Mouse (Mus musculus) CD4-positive, CD25-positive, alpha-beta regulatory T cell, adult 4 months (primary cell): ENCODE measurements around the gene Ngp. TPM values are rescaled to one million over a fixed set of nuclear protein-coding genes. Genes with fewer than 3 reads are reported as not detected.
A peak's percentile ranks its signal among the peaks of the same experiment; 100 is the strongest.

Experiments
- ATAC-seq: one replicate; pipeline ENCODE4 v1.8.0; 2017
- polyA plus RNA-seq, 2 experiments: library from polyadenylated mRNA; unstranded; fragments of 100-300 nt; shearing (Covaris generic); gene quantifications; one replicate each; pipeline ENCODE4 v1.2.1; 2017

The Ngp gene
- polyA plus RNA-seq, 2 experiments from 2014 or later, result not detected

DNA sequence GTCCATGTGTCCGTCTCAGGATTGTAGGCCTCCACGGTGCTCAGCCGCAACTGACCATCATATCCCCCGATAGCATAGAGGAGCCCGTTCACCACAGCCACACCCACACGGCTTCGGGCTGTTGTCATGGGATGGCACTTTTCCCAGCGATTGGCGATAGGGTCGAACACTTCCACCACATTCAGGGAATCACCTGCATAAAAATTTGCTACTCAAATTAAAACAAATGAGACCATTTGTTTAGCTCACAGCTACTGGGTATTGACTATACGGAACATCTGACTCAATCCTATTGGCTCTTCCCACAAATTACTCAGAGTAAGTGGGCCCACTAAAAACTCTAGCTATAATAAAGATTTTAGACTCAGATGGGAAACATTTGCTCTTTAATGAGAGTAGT, 16.5 kb downstream of the Ngp start:
- ATAC-seq, result no peak

DNA sequence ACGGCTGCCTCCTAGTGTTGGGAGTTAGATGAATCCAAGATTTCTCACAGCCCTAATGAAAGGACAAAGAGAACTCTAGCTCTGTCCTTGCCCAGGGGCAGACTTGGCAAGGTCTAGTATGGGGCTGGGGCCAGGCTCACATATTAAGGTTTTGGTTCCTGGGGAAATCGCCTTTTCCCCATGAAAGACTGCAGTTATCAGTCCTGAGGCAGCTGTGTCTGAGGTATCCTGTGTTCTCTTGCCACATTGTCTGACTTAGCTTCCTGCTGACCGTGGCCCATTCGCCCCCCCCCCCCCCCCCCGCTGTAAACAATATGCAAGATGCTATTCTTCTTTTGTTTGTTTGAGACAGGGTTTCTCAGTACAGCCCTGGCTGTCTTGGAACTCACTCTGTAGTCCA, 20.5 kb downstream of the Ngp start:
- ATAC-seq, result no peak

DNA sequence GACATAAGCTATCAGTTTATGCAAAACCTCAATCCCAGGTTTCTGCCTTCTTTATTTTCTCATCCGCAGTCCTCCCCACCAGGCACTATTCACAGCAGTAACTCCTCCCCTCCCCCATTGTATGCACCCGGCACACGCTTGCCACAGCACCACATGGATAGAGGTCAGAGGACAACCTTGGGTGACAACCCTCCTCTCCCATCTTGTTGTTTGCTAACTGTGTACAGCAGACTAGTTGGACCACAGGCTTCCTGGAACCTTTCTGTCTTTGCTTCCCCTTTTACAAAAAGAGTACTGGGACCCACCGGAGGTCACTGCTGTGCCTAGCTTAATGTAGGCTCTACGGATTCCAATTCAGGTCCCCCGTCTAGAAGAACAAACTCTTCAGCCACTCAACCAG, 21.0 kb downstream of the Ngp start:
- no peak for ATAC-seq

DNA sequence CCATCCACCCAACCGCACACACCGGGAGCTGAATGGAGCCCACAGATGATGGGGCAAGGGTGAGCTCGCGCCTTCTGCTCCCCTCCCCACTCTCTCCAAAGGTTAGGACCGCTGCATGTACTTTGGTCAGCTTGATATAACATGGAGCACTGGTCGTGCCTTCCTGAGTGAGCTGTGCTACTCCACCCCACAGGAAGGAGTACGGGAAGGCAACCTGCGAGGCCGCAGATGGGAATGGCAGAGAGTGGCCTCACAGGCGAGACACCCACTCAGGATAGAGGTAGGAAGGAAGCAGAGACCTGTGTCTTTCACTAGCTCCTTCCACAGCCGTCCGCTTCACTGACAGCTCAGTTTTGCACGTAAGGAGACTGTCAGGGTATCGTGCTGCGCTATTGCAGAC, 28.8 kb downstream of the Ngp start:
- no peak for ATAC-seq

DNA sequence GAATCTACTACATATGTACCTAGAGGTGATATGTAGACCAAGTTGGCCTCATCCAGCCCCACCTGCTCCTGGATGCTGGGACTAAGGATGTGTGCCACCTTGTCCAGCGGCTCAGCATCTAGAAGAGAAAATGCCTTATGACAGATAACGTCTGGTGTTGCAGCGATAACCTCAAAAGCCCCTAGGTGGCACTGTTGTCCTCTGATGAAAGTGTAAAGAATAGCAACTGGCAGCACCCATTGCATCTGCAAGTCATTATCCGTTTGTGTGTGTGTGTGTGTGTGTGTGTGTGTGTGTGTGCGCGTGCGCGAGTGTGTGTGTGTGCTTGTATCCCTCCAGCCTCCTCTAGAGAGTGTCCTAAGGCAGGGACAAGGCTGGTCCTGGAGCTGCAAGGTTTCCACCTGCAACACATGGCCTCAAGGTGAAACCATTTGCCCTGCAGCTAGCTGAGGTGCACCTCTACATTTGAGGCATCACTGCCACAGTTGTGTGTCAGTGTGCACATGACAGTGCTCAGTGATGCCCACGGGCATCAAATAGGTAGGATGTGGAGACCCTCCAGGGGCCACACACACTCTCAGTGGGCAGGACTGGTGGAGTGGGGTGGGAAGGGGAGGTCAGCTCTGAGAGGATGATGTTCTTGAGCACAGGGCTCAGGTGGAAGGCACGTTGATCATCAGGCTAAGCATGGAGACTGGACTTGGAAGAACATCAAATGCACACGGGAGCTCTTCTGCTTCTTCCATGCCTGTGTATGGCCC, 29.5 kb downstream of the Ngp start:
- ATAC-seq, result peak; percentile 79

DNA sequence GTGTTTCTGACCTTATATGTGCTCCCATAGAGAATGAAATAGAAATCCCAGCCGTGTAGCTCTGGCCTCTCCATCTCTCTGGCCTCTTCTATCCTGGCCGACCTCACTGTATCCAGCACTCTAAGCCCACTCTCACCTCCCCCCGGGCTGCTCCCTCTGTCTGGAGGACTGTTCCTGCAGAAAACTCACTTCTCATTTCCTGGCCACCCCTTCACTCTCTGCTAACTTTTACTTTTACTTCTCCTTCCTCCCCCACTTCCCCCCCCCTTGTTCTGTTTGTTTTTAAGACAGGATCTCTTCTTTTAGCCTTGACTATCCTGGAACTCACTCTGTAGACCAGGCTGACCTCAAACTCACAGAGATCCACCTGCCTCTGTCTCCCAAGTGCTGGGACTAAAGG, 33.0 kb downstream of the Ngp start:
- ATAC-seq, result no peak

DNA sequence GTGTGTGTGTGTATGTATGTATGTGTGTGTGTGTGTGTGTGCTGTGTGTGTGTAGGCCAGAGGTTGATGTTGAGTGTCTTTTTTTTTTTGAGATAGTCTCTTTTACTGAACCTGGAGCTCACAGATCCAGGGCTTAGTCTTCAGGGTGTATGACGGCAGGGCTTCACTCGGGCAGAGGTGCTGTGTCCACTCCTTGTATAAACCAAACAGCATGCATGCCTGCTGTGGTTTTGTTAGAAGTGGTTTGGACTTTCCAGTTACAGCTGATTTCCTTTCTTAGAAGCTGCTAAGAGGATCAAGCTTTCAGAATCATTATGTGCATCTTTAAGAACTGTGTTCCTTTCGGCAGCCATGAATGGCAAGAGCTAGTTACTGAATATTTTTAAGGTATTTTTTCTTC, 38.4 kb downstream of the Ngp start:
- no peak for ATAC-seq

DNA sequence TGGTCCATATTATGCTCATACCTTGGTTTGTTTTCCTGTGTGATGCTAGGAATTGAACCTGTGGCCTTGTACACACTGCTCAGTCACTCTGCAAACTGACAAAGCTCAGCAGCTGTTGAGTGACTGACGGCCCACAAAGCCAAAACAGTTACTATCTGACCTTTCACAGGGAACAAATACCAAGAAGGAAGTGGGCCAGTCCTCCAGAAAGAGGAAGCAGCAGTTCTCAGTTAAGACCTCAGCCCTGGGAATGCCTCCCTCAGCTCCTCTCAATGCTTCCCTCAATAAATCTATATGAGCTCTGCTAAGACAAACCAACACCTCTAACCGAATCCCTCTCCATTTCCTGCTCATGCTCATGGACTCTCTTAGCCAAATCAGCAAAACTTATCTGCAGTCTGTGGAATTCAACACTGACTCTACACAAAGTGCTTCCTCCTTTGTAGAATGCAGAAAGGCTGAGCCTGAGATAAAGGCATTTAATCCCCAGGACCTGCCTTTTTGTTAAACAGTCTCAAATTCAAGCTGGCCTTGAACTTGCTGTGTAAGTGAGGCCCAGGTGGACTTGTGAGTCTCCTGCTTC, 39.7 kb downstream of the Ngp start:
- no peak for ATAC-seq

DNA sequence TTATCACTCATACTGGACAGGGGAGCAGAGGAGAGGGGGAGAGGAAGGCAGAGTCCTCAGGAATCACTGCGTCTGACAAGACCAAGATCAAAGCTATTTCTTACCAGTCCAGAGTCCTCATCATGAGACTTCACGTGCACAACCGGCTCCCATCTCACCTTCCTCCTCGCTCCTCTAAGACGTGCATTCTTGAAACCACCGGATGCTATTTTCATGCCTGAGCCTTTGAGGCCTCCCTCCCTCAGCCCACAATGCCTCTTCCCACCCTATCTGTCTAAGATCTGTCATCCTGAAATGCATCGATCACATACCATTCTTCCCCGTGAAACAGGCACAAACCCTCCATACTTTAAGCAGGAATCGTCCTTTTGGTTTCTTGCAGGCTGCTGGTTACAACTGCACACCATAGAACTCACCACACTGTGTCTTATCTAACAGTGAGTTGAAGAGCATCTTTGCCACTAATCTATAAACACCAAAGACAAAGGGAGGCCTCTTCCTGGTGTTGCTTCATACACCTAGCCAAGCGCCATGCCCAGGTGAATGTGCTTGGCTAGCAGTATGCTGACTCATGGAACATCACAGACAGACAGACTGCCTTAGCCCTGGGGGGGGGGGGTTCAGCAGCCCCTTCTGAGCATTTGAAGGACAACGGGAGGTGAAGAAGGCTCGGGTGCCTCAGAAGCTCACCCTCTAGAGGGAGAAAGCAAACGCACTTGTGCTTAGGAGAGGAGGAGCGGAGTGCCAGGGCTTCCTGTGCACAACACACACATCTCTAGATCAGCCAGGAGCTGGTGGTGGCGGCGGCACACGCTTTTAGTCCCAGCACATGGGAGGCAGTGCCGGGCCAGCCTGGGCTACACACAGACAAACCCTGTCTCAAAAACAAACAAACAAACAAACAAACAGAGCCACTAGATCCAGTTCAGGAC, 41.6 kb downstream of the Ngp start:
- ATAC-seq, result peak; percentile 41

DNA sequence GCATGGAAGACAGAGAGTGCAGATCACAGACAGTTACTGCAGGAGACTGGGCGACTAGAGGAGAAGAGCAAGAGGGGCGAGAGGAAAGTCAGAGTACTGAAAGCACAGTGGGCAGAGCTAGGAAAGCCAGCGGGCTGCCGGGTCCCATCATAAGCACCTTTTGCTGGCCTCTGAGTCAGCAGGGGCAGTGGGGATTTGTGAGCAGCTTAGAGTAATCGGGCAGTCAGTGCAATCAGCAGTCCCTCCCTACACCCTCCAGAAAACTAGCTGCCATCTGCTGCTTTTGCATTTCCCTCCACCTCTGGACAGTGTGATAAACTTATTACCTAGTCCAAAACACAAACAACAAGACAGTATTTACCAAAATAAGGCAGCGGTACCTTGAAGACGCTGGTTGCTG, 42.8 kb downstream of the Ngp start:
- no peak for ATAC-seq

DNA sequence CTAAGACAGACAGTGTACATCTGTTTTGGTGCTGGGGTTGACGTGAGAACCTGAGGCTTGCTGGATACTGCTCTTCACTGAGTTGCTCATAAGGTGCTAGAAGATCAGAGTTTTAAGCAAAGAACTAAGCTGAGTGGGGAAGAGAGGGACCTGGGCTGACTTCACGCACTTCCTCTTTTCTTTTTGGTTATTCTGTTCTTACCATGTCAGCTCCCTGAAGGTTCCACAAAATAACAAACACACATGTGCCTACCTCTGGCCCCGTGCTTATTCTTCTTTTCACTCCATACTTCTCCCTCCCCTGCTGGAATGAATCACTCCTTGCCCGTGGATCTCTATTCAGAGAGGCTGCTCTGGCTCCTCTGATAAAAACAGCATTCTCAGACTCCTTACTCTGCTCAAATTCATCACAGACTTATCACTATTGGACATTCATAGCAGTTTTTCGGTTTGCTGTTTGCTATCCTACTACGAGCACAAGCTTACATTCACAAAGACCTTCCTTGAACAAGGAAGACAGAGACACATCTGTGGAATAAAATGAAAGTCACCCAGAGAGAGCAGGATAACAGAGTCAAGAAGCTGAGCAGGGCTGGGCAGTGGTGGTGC, 44.5 kb downstream of the Ngp start:
- ATAC-seq, result no peak

DNA sequence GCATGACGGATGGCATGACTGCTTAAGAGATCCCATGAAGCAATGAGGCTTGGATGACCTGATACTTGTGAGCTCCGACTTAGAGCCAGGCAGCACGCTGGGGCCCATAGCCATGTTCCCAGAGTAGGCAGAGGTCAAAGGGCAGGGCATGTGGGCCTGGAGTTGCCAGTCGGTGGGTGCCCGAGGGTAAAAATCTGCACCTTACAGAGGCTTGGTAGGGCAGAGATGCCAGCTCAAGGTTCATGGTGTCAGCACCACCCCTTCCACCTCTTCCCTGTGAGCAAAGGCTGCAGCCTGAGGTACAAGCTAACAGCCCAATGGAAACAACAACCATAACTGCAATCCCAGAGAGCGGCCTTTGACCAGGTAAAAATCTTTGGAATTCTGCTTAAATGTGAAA, 45.8 kb downstream of the Ngp start:
- ATAC-seq, result no peak

DNA sequence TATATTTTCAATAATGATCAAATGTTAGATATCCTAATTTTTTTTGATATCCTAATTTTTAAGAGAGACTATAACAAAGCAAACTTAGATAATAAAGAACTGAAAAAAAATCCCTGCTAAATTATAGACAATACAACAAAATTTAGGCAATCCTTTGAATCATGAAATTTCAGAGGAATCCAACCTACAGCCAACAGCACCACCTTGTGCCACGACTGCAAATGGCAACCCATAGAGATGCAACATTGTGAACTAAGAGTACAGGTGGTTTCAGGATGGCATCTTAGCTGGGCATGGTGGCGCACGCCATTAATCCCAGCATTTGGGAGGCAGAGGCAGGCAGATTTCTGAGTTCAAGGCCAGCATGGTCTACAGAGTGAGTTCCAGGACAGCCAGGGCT, 46.6 kb downstream of the Ngp start:
- ATAC-seq, result no peak

Other genes starting within 250 kb of the Ngp start
- under 1 TPM; 0.24 to 0.57 TPM for gene Cspg5, start 176.0 kb upstream of the Ngp start, polyA plus RNA-seq
- 10 to 100 TPM; 13.5 to 23.8 TPM for gene Elp6, start 114.6 kb upstream of the Ngp start, polyA plus RNA-seq
- 10 to 100 TPM; 11.6 to 19.6 TPM for gene Scap, start 86.5 kb upstream of the Ngp start, polyA plus RNA-seq
- 1 to 10 TPM; 7.2 TPM for gene Ptpn23, start 11.5 kb upstream of the Ngp start, polyA plus RNA-seq
- gene Klhl18, start 56.9 kb downstream of the Ngp start, polyA plus RNA-seq, result 10 to 100 TPM in 1 of 2 experiments, 1 to 10 TPM in 1; 9.0 to 19.3 TPM
- 1 to 10 TPM in 1 of 2 experiments, under 1 TPM in 1; 0.44 to 1.0 TPM for gene Kif9, start 57.2 kb downstream of the Ngp start, polyA plus RNA-seq
- 10 to 100 TPM; 45.0 to 53.9 TPM for gene Setd2, start 112.8 kb downstream of the Ngp start, polyA plus RNA-seq
- 1 to 10 TPM; 5.5 to 8.2 TPM for gene Nradd, start 204.7 kb downstream of the Ngp start, polyA plus RNA-seq
- 10 to 100 TPM; 20.1 to 20.5 TPM for gene Nbeal2, start 234.4 kb downstream of the Ngp start, polyA plus RNA-seq
- 100 to 1,000 TPM; 225 to 243 TPM for gene Ccdc12, start 236.8 kb downstream of the Ngp start, polyA plus RNA-seq